Mouse (Mus musculus): ENCODE data around the gene Gm21885. TPM values are rescaled to one million over a fixed set of nuclear protein-coding genes. Genes with fewer than 3 reads are reported as not detected.

Gm21885 gene
- polyA plus RNA-seq, 1 experiment from 2014 or later = 1.6 TPM

DNA sequence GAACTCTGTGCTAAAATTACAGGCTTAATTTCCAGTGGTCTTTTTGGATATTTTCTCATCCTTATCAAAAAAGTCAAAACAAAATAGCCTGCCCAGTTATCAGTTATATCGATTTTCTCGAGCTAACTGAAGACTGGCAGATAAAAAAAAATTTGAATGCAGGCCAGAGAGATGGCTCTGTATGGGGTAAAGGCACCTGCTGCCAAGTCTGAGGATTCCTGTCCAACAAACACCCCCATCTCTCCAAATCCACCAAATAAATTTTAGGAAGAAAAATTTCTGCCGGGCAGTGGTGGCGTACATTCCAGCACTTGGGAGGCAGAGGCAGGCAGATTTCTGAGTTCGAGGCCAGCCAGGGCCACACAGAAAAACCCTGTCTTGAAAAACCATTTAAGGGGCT lies 36.4 kb downstream of the Gm21885 start:
- no peak for ATAC-seq (replicated peaks; ENCODE audit: low FRiP score, low TSS enrichment, low read depth)
- no peak for DNase-seq (ENCODE audit: low spot score)
- H3K4me3 ChIP-seq (ENCODE audit: low read depth, low read length) = no peak overlapping the region
- no peaks in the 10 kb centered on the region for H3K9me3 ChIP-seq (ENCODE audit: control insufficient read depth, low read length)
- H3K27ac ChIP-seq (ENCODE audit: low read depth) = no peak overlapping the region
- peaks cover 35% of the 10 kb centered on the region for H3K4me1 ChIP-seq (replicated peaks; ENCODE audit: control insufficient read depth, insufficient read depth, low read length)
- H3K27me3 ChIP-seq (replicated peaks; ENCODE audit: control insufficient read depth, insufficient read depth, low read length) = no peaks in the 10 kb centered on the region
- peaks cover 8% of the 10 kb centered on the region; the same call in 1 of the 2 replicates for H3K36me3 ChIP-seq (ENCODE audit: control insufficient read depth, insufficient read depth, low read length)
- no peak overlapping the region for H3K9ac ChIP-seq (ENCODE audit: low read length)
- no peak overlapping the region for H3K4me2 ChIP-seq (ENCODE audit: low read length)
- 81% methylated on average over 5 of the region's 5 CpGs for WGBS

- peak overlapping the region; percentile 89 for H3K4me3 ChIP-seq (ENCODE audit: low read depth, low read length)
- peak; percentile 62 for ATAC-seq (replicated peaks; ENCODE audit: low FRiP score, low TSS enrichment, low read depth)
These were observed 39.6 kb downstream of the Gm21885 start for GRCm38 (mm10) chr11:94320969-94321930.

DNA sequence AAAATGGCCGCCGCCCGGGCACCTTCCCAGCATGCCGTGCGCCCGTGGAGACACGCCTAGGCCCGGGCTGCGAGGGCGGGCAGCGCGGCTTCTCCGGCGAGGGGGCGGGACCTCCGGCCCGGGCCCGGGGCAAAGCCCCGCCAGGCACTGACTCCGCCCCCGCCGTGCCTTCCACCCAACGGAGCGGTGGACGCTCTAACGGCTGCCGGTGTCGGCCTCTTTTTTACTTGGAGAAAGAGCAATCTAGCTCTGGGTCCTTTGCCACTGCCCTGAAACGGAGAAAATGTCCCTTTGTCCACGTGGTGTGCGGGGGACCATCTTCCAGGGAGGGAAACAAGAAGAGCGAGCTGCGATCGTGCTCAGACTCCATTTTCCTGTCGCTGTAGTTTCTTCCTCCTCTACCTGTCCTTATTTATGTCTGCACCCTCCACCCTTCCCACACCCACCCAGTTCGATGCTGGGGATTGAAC lies 40.3 kb downstream of the Gm21885 start, which contains the start of gene Luc7l3:
Luc7l3 (minus strand) TSS at position 58 of the 470 bp plus-strand sequence.
- Histone ChIP-seq H3K4me1 (replicated peaks; ENCODE audit: control insufficient read depth, insufficient read depth, low read length) (peaks cover 19% of the 10 kb centered on the region), H3K4me2 (ENCODE audit: low read length) (peak within 1 kb of the TSS; percentile 81), H3K9me3 (ENCODE audit: control insufficient read depth, low read length) (no peaks in the 10 kb centered on the region), H3K4me3 (ENCODE audit: low read depth, low read length) (peak within 1 kb of the TSS; percentile 89), H3K9ac (ENCODE audit: low read length) (peak within 1 kb of the TSS; percentile 100), H3K36me3 (ENCODE audit: control insufficient read depth, insufficient read depth, low read length) (peaks cover 8% of the 10 kb centered on the region; the same call in 1 of the 2 replicates), H3K27ac (ENCODE audit: low read depth) (peak within 1 kb of the TSS; percentile 97), H3K27me3 (replicated peaks; ENCODE audit: control insufficient read depth, insufficient read depth, low read length) (no peaks in the 10 kb centered on the region)
- DNase-seq (ENCODE audit: low spot score) (peak; percentile 96), ATAC-seq (replicated peaks; ENCODE audit: low FRiP score, low TSS enrichment, low read depth) (peak; percentile 96)
- WGBS = 0% methylated on average over 36 of the region's 36 CpGs

More at GRCm38 (mm10) chr11:94320969-94321930, 39.6 kb downstream of the Gm21885 start:
- Histone ChIP-seq H3K27ac (ENCODE audit: low read depth) (peak overlapping the region; percentile 97), H3K4me1 (replicated peaks; ENCODE audit: control insufficient read depth, insufficient read depth, low read length) (peaks cover 21% of the 10 kb centered on the region), H3K27me3 (replicated peaks; ENCODE audit: control insufficient read depth, insufficient read depth, low read length) (no peaks in the 10 kb centered on the region), H3K4me2 (ENCODE audit: low read length) (peak overlapping the region; percentile 81), H3K9me3 (ENCODE audit: control insufficient read depth, low read length) (no peaks in the 10 kb centered on the region), H3K9ac (ENCODE audit: low read length) (peak overlapping the region; percentile 100), H3K36me3 (ENCODE audit: control insufficient read depth, insufficient read depth, low read length) (peaks cover 8% of the 10 kb centered on the region; the same call in 1 of the 2 replicates)
- DNase-seq (ENCODE audit: low spot score) = peak; percentile 60
- under 1% methylated on average over 67 of the region's 67 CpGs for WGBS

DNA sequence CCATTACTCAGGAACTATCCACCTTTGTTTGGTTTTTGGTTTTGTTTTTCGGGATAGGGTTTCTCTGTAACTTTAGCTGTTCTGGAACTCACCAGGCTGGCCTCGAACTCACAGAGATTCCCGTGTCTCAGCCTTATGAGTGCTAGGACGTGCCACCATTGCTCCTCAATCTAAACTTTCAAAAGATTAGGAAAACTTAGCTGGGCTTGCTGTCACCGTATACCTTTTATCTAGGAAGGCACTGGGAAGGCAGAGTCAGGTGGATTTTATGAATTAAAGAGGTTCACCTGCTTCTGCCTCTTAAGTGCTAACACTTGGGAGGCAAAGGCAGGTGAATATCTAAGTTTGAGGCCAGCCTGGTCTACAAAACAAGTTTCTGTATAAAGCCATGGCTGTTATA lies 41.0 kb downstream of the Gm21885 start:
- H3K9me3 ChIP-seq (ENCODE audit: control insufficient read depth, low read length) = no peaks in the 10 kb centered on the region
- peak overlapping the region; percentile 89 for H3K4me3 ChIP-seq (ENCODE audit: low read depth, low read length)
- no peak for ATAC-seq (replicated peaks; ENCODE audit: low FRiP score, low TSS enrichment, low read depth)
- no peak for DNase-seq (ENCODE audit: low spot score)
- peaks cover 13% of the 10 kb centered on the region for H3K4me1 ChIP-seq (replicated peaks; ENCODE audit: control insufficient read depth, insufficient read depth, low read length)
- H3K4me2 ChIP-seq (ENCODE audit: low read length) = peak overlapping the region; percentile 81
- H3K9ac ChIP-seq (ENCODE audit: low read length) = peak overlapping the region; percentile 100
- 33% methylated on average over 5 of the region's 5 CpGs for WGBS
- H3K27ac ChIP-seq (ENCODE audit: low read depth) = peak overlapping the region; percentile 97
- no peaks in the 10 kb centered on the region for H3K27me3 ChIP-seq (replicated peaks; ENCODE audit: control insufficient read depth, insufficient read depth, low read length)
- H3K36me3 ChIP-seq (ENCODE audit: control insufficient read depth, insufficient read depth, low read length) = peaks cover 5% of the 10 kb centered on the region; the same call in 1 of the 2 replicates

- Histone ChIP-seq H3K36me3 (ENCODE audit: control insufficient read depth, insufficient read depth, low read length) (peaks cover 5% of the 10 kb centered on the region; the same call in 1 of the 2 replicates), H3K4me1 (replicated peaks; ENCODE audit: control insufficient read depth, insufficient read depth, low read length) (peaks cover 6% of the 10 kb centered on the region), H3K4me2 (ENCODE audit: low read length) (no peak overlapping the region), H3K27ac (ENCODE audit: low read depth) (no peak overlapping the region), H3K9ac (ENCODE audit: low read length) (no peak overlapping the region), H3K4me3 (ENCODE audit: low read depth, low read length) (no peak overlapping the region), H3K9me3 (ENCODE audit: control insufficient read depth, low read length) (no peaks in the 10 kb centered on the region), H3K27me3 (replicated peaks; ENCODE audit: control insufficient read depth, insufficient read depth, low read length) (no peaks in the 10 kb centered on the region)
- DNase-seq (ENCODE audit: low spot score) (no peak), ATAC-seq (replicated peaks; ENCODE audit: low FRiP score, low TSS enrichment, low read depth) (no peak)
- 75% methylated on average over 5 of the region's 5 CpGs for WGBS
These were observed 41.7 kb downstream of the Gm21885 start for GRCm38 (mm10) chr11:94323271-94323925.

- H3K27me3 ChIP-seq (replicated peaks; ENCODE audit: control insufficient read depth, insufficient read depth, low read length) = no peaks in the 10 kb centered on the region
- ATAC-seq (replicated peaks; ENCODE audit: low FRiP score, low TSS enrichment, low read depth) = no peak
- WGBS = 86% methylated on average over 5 of the region's 5 CpGs
These were observed 42.9 kb downstream of the Gm21885 start for GRCm38 (mm10) chr11:94324618-94325017.

GRCm38 (mm10) chr11:94326961-94327411 lies 45.3 kb downstream of the Gm21885 start:
- WGBS = 5% methylated on average over 10 of the region's 10 CpGs
- no peaks in the 10 kb centered on the region for H3K36me3 ChIP-seq (ENCODE audit: control insufficient read depth, insufficient read depth, low read length)
- no peak for ATAC-seq (replicated peaks; ENCODE audit: low FRiP score, low TSS enrichment, low read depth)
- H3K27me3 ChIP-seq (replicated peaks; ENCODE audit: control insufficient read depth, insufficient read depth, low read length) = no peaks in the 10 kb centered on the region
- peak overlapping the region; percentile 69 for H3K4me3 ChIP-seq (ENCODE audit: low read depth, low read length)
- H3K4me1 ChIP-seq (replicated peaks; ENCODE audit: control insufficient read depth, insufficient read depth, low read length) = peaks cover 22% of the 10 kb centered on the region
- DNase-seq (ENCODE audit: low spot score) = peak; percentile 68
- peak overlapping the region; percentile 74 for H3K4me2 ChIP-seq (ENCODE audit: low read length)
- peak overlapping the region; percentile 95 for H3K9ac ChIP-seq (ENCODE audit: low read length)
- H3K9me3 ChIP-seq (ENCODE audit: control insufficient read depth, low read length) = no peaks in the 10 kb centered on the region
- peak overlapping the region; percentile 97 for H3K27ac ChIP-seq (ENCODE audit: low read depth)

More at GRCm38 (mm10) chr11:94324618-94325017, 42.9 kb downstream of the Gm21885 start:
- Histone ChIP-seq H3K4me2 (ENCODE audit: low read length) (no peak overlapping the region), H3K9me3 (ENCODE audit: control insufficient read depth, low read length) (no peaks in the 10 kb centered on the region), H3K4me1 (replicated peaks; ENCODE audit: control insufficient read depth, insufficient read depth, low read length) (peaks cover 10% of the 10 kb centered on the region), H3K4me3 (ENCODE audit: low read depth, low read length) (no peak overlapping the region), H3K9ac (ENCODE audit: low read length) (no peak overlapping the region), H3K27ac (ENCODE audit: low read depth) (no peak overlapping the region), H3K36me3 (ENCODE audit: control insufficient read depth, insufficient read depth, low read length) (no peaks in the 10 kb centered on the region)
- no peak for DNase-seq (ENCODE audit: low spot score)
